Mouse (Mus musculus): ENCODE data around the gene Rars2.
"Not testable (repeated sequence)": the region's sequence is repeated elsewhere in the genome, so short reads cannot be mapped to it uniquely, and the experiment has no call there.

Gene Rars2

GRCm38 (mm10) chr4:34614630-34615094, at the start of gene Rars2, which contains the start of gene Orc3:
Gene Rars2, plus strand, starts transcription at chr4:34614957.
Gene Orc3, minus strand, starts transcription at chr4:34614944.
- DNase-seq (ENCODE audit: low spot score): peak; percentile 92

- no peak for DNase-seq (ENCODE audit: low spot score)
Measured at GRCm38 (mm10) chr4:34566226-34566625, 48.5 kb upstream of the Rars2 start.

- no peak for DNase-seq (ENCODE audit: low spot score)
Measured at GRCm38 (mm10) chr4:34572876-34573275, 41.9 kb upstream of the Rars2 start.

- no peak for DNase-seq (ENCODE audit: low spot score)
Measured at GRCm38 (mm10) chr4:34577028-34577427, 37.7 kb upstream of the Rars2 start.

- DNase-seq (ENCODE audit: low spot score): no peak
Measured at GRCm38 (mm10) chr4:34579215-34579614, 35.5 kb upstream of the Rars2 start.

GRCm38 (mm10) chr4:34581489-34581888, 33.3 kb upstream of the Rars2 start:
- not testable (repeated sequence) for DNase-seq (ENCODE audit: low spot score)

GRCm38 (mm10) chr4:34581990-34582389, 32.8 kb upstream of the Rars2 start:
- DNase-seq (ENCODE audit: low spot score): no peak

GRCm38 (mm10) chr4:34582476-34582875, 32.3 kb upstream of the Rars2 start:
- DNase-seq (ENCODE audit: low spot score): no peak

- no peak for DNase-seq (ENCODE audit: low spot score)
Measured at GRCm38 (mm10) chr4:34583427-34583826, 31.3 kb upstream of the Rars2 start.

- no peak for DNase-seq (ENCODE audit: low spot score)
Measured at GRCm38 (mm10) chr4:34584871-34585607, 29.7 kb upstream of the Rars2 start.

GRCm38 (mm10) chr4:34603123-34603522, 11.6 kb upstream of the Rars2 start:
- DNase-seq (ENCODE audit: low spot score): no peak

GRCm38 (mm10) chr4:34606658-34607057, 8.1 kb upstream of the Rars2 start:
- no peak for DNase-seq (ENCODE audit: low spot score)

- no peak for DNase-seq (ENCODE audit: low spot score)
Measured at GRCm38 (mm10) chr4:34613571-34614145, 1.1 kb upstream of the Rars2 start.

- DNase-seq (ENCODE audit: low spot score): no peak
Measured at GRCm38 (mm10) chr4:34615303-34615702, 546 bp downstream of the Rars2 start.

GRCm38 (mm10) chr4:34616146-34616545, 1.4 kb downstream of the Rars2 start:
- no peak for DNase-seq (ENCODE audit: low spot score)

- no peak for DNase-seq (ENCODE audit: low spot score)
Measured at GRCm38 (mm10) chr4:34625556-34625955, 10.8 kb downstream of the Rars2 start.

GRCm38 (mm10) chr4:34626401-34626800, 11.6 kb downstream of the Rars2 start:
- DNase-seq (ENCODE audit: low spot score): no peak

GRCm38 (mm10) chr4:34629956-34630355, 15.2 kb downstream of the Rars2 start:
- no peak for DNase-seq (ENCODE audit: low spot score)

GRCm38 (mm10) chr4:34634129-34634528, 19.4 kb downstream of the Rars2 start:
- DNase-seq (ENCODE audit: low spot score): no peak

GRCm38 (mm10) chr4:34636036-34636435, 21.3 kb downstream of the Rars2 start:
- no peak for DNase-seq (ENCODE audit: low spot score)

- no peak for DNase-seq (ENCODE audit: low spot score)
Measured at GRCm38 (mm10) chr4:34637386-34637785, 22.6 kb downstream of the Rars2 start.

GRCm38 (mm10) chr4:34637851-34638250, 23.1 kb downstream of the Rars2 start:
- no peak for DNase-seq (ENCODE audit: low spot score)

- DNase-seq (ENCODE audit: low spot score): no peak
Measured at GRCm38 (mm10) chr4:34639745-34640364, 25.1 kb downstream of the Rars2 start.

Measured in ovary, postnatal 36 days (tissue).